Mouse (Mus musculus) stomach, embryonic 16.5 days (tissue): ENCODE measurements around the gene Hmgcs1. TPM values are rescaled to one million over a fixed set of nuclear protein-coding genes. Genes with fewer than 3 reads are reported as not detected.
A peak's percentile ranks its signal among the peaks of the same experiment; 100 is the strongest.

Experiments
- ATAC-seq: fragments of 200-750 bp; cut with Nextera tagmentation; 2 replicates; pipeline ENCODE4 v1.8.0; 2017; ENCODE audit warnings: moderate number of reproducible peaks, moderate TSS enrichment; ENCODE audit not compliant: insufficient read depth, low FRiP score
- H3K27ac ChIP-seq: fragments of 300-500 bp; sonication (generic); 2 replicates; pipeline ENCODE4 v1.5.1; 2014; ENCODE audit warnings: low read length
- H3K27me3 ChIP-seq: fragments of 300-500 bp; sonication (generic); 2 replicates; pipeline ENCODE4 v1.6.1; 2014; ENCODE audit warnings: low read length, control low read depth, mixed read lengths; ENCODE audit not compliant: control insufficient read depth, insufficient read depth
- H3K36me3 ChIP-seq: fragments of 300-500 bp; sonication (generic); 2 replicates; pipeline ENCODE4 v1.6.1; 2014; ENCODE audit warnings: low read length; ENCODE audit not compliant: control insufficient read depth, insufficient read depth
- H3K4me1 ChIP-seq: fragments of 300-500 bp; sonication (generic); 2 replicates; pipeline ENCODE4 v1.6.1; 2014; ENCODE audit warnings: low read length, control low read depth, mixed read lengths; ENCODE audit not compliant: control insufficient read depth, insufficient read depth
- H3K4me2 ChIP-seq: fragments of 300-500 bp; sonication (generic); 2 replicates; pipeline ENCODE4 v1.6.1; 2014; ENCODE audit warnings: low read depth, low read length, mixed read lengths
- H3K4me3 ChIP-seq: fragments of 300-500 bp; sonication (generic); replicated peaks from 2 replicates; pipeline ENCODE4 v1.5.1; 2014; ENCODE audit warnings: mild to moderate bottlenecking, low read length
- H3K9ac ChIP-seq: fragments of 300-500 bp; sonication (generic); 2 replicates; pipeline ENCODE4 v1.6.1; 2014; ENCODE audit warnings: low read length
- H3K9me3 ChIP-seq: fragments of 300-500 bp; sonication (generic); replicated peaks from 2 replicates; pipeline ENCODE4 v1.6.1; 2016; ENCODE audit warnings: low read length, control low read depth; ENCODE audit not compliant: control insufficient read depth
- WGBS: fragments of 180-500 bp; shearing (Covaris S2); extraction: QIAGEN DNeasy Blood & Tissue Kit; methylation state at CpG from one replicate; pipeline ENCODE4 v1.1.7; 2014; 5-methylcytosine and 5-hydroxymethylcytosine counted together
- polyA plus RNA-seq: library from polyadenylated mRNA; unstranded; fragments of >200 nt; fragmentation: Nextera tagmentation; extraction: Ambion mirVana; gene quantifications from 2 replicates; pipeline ENCODE4 v1.2.1, GENCODE M21; 2015

The Hmgcs1 gene
- polyA plus RNA-seq, 1 experiment from 2014 or later: 209 TPM

GRCm38 (mm10) chr13:119710268-119710610 is 20.1 kb downstream of the Hmgcs1 start:
- H3K4me3 ChIP-seq: no peak overlapping the region
- WGBS: 68% methylated on average over 10 of the region's 10 CpGs
- ATAC-seq: peak; percentile 84

DNA sequence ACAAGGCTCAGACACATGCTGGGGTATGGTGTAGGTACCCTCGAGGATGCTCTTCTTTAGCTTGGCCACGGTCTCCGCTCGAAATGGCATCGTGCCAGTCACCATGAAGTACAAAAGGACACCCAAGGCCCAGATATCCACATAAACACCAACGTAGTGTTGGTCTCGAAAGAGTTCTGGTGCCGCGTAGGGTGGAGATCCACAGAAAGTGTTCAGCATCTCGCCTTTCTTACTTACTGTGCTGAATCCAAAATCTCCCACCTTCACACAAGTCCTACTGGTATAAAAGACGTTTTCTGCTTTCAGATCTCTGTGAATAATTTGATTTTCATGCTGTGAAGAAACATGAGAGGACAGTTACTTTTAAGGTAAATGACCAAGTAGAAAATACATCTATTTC is 22.3 kb downstream of the Hmgcs1 start:
- Histone ChIP-seq H3K9me3 (no peaks in the 10 kb centered on the region), H3K36me3 (0 out of 2 replicates have a peak, but pooled peaks cover 2% of the 10 kb centered on the region), H3K4me1 (no peaks in the 10 kb centered on the region), H3K4me2 (no peak overlapping the region), H3K4me3 (no peak overlapping the region), H3K9ac (no peak overlapping the region), H3K27ac (no peak overlapping the region), H3K27me3 (no peaks in the 10 kb centered on the region)
- WGBS: 90% methylated on average over 11 of the region's 11 CpGs
- no peak for ATAC-seq

More at GRCm38 (mm10) chr13:119710268-119710610, 20.1 kb downstream of the Hmgcs1 start:
- Histone ChIP-seq H3K9me3 (no peaks in the 10 kb centered on the region), H3K9ac (no peak overlapping the region), H3K27ac (peak overlapping the region; percentile 28; the same call in 1 of the 2 replicates), H3K4me2 (no peak overlapping the region), H3K27me3 (no peaks in the 10 kb centered on the region), H3K36me3 (peaks cover 12% of the 10 kb centered on the region; the same call in 1 of the 2 replicates), H3K4me1 (no peaks in the 10 kb centered on the region)

DNA sequence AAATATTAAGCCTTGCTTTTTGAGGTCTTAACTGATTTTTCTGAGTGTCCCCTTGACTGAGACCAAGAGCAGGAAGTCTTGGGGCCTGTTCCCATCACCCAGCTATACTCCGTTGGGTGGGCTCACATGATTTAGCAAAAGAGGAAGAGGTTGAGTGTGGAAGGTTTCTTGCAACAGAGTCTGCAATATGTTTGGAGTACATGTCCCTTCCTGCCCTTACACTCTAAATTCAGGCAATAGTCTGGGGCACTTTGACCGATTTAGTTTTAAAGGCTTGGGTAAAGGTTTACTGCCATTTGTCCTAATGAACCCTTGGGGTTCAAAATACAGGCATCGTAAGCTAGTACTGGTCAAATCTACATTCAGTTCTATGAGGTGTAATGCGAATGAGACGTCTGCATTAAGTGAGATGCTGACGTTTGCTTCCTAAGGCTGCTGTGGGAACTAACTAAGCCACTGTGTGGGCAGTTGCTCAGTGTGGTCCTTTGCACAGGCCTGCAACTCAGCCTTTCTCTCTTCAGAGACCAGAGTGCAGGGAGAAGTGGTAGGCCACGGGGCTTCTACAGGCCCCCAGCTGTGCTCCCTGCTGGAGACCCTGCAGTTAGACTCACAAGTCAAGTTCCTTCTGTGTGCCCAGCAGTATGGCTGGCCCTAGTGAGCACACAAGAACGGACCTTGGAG is 23.1 kb downstream of the Hmgcs1 start:
- Histone ChIP-seq H3K9me3 (no peaks in the 10 kb centered on the region), H3K27me3 (no peaks in the 10 kb centered on the region), H3K4me3 (no peak overlapping the region), H3K4me1 (no peaks in the 10 kb centered on the region), H3K9ac (no peak overlapping the region), H3K27ac (no peak overlapping the region), H3K4me2 (no peak overlapping the region), H3K36me3 (0 out of 2 replicates have a peak, but pooled peaks cover 2% of the 10 kb centered on the region)
- WGBS: 70% methylated on average over 8 of the region's 8 CpGs
- no peak for ATAC-seq

GRCm38 (mm10) chr13:119713821-119714220 is 23.6 kb downstream of the Hmgcs1 start:
- ATAC-seq: no peak
- Histone ChIP-seq H3K4me3 (no peak overlapping the region), H3K9ac (no peak overlapping the region), H3K36me3 (0 out of 2 replicates have a peak, but pooled peaks cover 2% of the 10 kb centered on the region), H3K27ac (no peak overlapping the region), H3K9me3 (no peaks in the 10 kb centered on the region), H3K4me2 (no peak overlapping the region), H3K27me3 (no peaks in the 10 kb centered on the region), H3K4me1 (no peaks in the 10 kb centered on the region)
- 63% methylated on average over 9 of the region's 9 CpGs for WGBS

- no peak for ATAC-seq
- no peak overlapping the region for H3K4me3 ChIP-seq
- no peaks in the 10 kb centered on the region for H3K4me1 ChIP-seq
- H3K9ac ChIP-seq: no peak overlapping the region
- no peaks in the 10 kb centered on the region for H3K36me3 ChIP-seq
- H3K9me3 ChIP-seq: no peaks in the 10 kb centered on the region
- no peak overlapping the region for H3K27ac ChIP-seq
- H3K27me3 ChIP-seq: no peaks in the 10 kb centered on the region
- WGBS: 89% methylated on average over 2 of the region's 2 CpGs
- no peak overlapping the region for H3K4me2 ChIP-seq
These were observed 25.9 kb downstream of the Hmgcs1 start for GRCm38 (mm10) chr13:119716105-119716504.

GRCm38 (mm10) chr13:119722447-119722846 is 32.3 kb downstream of the Hmgcs1 start:
- no peaks in the 10 kb centered on the region for H3K4me1 ChIP-seq
- no peak for ATAC-seq
- H3K4me3 ChIP-seq: no peak overlapping the region
- H3K27me3 ChIP-seq: no peaks in the 10 kb centered on the region
- no peak overlapping the region for H3K4me2 ChIP-seq
- H3K9ac ChIP-seq: no peak overlapping the region
- H3K9me3 ChIP-seq: no peaks in the 10 kb centered on the region
- H3K27ac ChIP-seq: no peak overlapping the region
- no peaks in the 10 kb centered on the region for H3K36me3 ChIP-seq
- WGBS: 63% methylated on average over 3 of the region's 3 CpGs

DNA sequence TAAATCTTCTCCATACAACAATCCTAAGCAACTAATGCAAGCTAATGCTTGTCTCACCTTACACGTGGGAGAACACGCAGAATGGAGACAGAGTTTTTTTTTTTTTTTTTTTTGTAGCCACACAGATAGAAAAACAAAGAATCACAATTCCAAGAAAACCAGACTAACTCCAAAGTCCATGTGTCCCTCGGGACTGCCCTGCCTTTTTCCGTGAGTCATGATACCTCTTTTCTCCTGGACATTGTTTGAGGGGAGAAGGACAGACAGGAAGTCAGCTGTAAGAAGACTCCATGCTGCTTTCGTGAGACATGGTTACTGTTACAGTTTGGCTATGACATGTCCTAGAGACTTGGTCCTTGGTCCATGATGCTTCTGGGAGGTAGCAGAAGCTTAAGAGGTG is 33.2 kb downstream of the Hmgcs1 start:
- Histone ChIP-seq H3K4me1 (no peaks in the 10 kb centered on the region), H3K4me2 (no peak overlapping the region), H3K27ac (no peak overlapping the region), H3K36me3 (no peaks in the 10 kb centered on the region), H3K9me3 (no peaks in the 10 kb centered on the region), H3K9ac (no peak overlapping the region), H3K4me3 (no peak overlapping the region), H3K27me3 (no peaks in the 10 kb centered on the region)
- WGBS: 80% methylated on average over 5 of the region's 5 CpGs
- ATAC-seq: no peak

DNA sequence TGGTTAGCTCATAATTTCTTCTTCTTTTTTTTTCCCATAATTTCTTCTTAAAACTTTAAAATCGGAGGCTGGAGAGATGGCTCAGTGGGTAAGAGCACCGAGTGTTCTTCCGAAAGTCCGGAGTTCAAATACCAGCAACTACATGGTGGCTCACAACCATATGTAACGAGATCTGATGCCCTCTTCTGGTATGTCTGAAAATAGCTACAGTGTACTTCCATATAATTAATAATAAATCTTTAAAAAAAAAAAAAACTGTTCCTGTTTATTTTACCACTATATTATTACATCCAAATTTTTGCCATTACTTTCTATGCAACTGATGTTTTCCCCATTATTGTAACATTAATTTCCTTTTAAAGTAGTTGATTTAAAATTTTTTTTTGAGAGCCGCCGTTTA is 34.4 kb downstream of the Hmgcs1 start:
- H3K4me1 ChIP-seq: no peaks in the 10 kb centered on the region
- H3K4me2 ChIP-seq: no peak overlapping the region
- H3K27ac ChIP-seq: no peak overlapping the region
- no peaks in the 10 kb centered on the region for H3K36me3 ChIP-seq
- no peak overlapping the region for H3K9ac ChIP-seq
- no peak for ATAC-seq
- H3K9me3 ChIP-seq: no peaks in the 10 kb centered on the region
- no peak overlapping the region for H3K4me3 ChIP-seq
- 81% methylated on average over 7 of the region's 7 CpGs for WGBS
- no peaks in the 10 kb centered on the region for H3K27me3 ChIP-seq

- ATAC-seq: no peak
- no peak overlapping the region for H3K9ac ChIP-seq
- no peak overlapping the region for H3K4me3 ChIP-seq
- 68% methylated on average over 26 of the region's 26 CpGs for WGBS
- no peak overlapping the region for H3K27ac ChIP-seq
- no peak overlapping the region for H3K4me2 ChIP-seq
- H3K36me3 ChIP-seq: no peaks in the 10 kb centered on the region
- H3K27me3 ChIP-seq: no peaks in the 10 kb centered on the region
- H3K9me3 ChIP-seq: no peaks in the 10 kb centered on the region
- H3K4me1 ChIP-seq: no peaks in the 10 kb centered on the region
These were observed 37.6 kb downstream of the Hmgcs1 start for GRCm38 (mm10) chr13:119727608-119728387.
